Mouse (Mus musculus): ENCODE data around the gene Kif26b.

Kif26b gene

DNA sequence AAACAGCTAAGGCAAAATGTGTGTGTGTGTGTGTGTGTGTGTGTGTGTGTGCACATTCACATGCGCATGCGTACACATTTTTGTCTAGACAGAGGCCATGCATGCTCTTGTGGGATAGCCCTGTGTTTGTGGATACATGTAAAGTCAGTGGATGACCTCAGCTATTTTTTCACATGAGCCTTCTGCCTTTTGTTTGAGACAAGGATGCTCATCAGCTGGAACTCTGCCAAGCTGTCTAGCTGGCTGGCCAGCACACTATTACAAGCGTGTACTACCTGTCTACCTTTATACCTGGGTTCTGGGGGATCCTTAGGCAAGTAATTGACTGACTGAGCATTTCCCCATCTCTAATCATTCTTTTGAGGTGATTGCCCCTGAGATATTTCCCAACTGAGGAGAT is 201.3 kb downstream of the Kif26b start:
- no peak for DNase-seq

GRCm38 (mm10) chr1:178733035-178733434 is 204.1 kb downstream of the Kif26b start:
- no peak for DNase-seq

DNA sequence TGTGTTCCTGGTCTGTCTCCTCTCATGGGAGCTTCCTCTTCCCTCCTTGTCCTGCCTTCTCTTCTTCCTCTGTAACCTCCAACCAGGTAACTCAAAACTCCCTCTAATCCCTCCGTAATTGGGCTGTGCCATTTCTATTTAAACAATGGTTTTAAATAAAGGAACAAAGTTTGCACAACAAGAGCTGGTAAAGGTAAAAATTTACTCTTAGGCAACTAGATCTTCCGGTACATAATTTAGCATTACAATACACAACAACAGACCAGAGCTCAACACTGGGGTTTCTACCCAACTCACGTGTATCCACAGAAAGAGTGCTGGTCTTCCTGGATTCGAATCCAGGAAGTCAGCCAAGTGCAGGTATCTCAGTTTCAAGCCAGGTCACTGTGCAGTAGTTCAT is 205.7 kb downstream of the Kif26b start:
- no peak for DNase-seq

DNA sequence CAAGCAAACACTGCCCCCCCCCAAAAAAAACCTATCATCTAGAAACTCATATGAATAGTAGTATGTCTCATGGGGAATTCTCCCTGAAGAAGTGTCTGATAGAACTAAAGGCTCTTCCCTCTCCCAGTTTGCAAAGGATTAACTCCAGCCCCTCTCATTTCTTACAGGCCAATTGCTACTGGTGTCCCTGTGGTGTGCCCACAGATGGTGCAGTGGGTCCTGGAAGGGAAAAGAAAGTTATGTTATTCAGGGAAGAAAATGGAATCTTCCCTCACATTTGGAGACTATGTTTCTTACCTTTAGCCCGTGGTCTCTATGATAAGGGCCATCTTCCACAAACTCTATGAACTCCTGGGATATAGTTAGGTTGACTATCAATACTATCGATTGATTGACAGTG is 208.0 kb downstream of the Kif26b start:
- DNase-seq, result no peak

GRCm38 (mm10) chr1:178743820-178744219 is 214.9 kb downstream of the Kif26b start:
- DNase-seq, result no peak

DNA sequence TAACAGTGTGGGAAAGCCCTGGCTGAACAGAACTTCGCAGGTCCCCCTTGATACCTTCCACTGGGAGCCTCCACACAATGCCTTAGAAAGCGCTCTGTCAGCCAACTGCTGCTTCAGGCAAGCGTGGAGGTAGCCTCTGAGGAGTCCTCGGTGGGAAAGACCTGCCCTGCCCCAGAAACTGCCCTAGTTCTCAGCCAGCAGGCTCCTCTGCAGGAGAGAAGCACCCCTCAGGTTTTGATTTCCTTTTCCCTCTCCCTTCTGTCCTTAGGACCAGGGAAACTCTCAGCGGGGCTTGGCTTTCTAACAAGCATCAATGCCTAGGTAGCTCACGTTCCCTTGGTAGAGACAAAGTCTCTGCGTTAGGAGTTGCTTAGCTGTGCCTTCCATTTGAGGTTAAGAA is 215.6 kb downstream of the Kif26b start:
- DNase-seq, result no peak

DNA sequence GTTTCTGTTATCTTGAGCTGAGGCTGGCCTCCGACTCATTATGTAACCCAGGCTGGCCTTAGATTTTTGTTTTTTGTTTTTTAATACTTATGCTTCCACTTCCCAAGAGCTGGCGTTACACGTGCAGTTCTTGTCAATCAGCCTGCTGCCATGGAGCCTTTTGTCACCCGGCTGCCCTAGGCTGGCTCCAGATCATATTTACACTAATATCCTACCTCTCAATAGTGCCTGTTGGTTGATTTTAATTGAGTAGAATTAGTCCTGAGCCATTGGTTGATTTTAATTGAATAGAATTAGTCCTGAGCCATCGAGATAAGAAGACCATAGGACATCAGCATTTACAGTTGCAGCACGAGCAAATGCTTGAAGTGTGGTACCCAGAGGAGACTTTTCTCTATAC is 216.0 kb downstream of the Kif26b start:
- DNase-seq, result no peak

DNA sequence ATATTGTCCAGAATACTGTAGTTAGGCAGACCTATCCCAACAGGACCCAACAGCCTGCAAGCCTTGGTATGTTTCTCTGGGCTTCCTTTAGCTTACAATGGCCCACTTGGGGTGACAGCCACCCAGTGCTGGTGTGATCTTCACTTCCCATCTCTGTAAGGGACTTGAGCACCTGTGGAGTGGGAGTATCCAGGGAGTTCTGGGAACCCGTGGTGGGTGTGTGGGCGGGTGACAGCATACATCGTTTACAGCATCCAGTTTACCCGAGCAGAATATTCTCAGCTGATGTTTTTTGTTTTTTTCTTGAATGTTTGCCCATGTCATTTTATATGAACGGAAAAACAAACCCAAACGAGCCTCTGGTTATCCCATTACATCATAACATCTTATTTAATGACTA is 216.5 kb downstream of the Kif26b start:
- no peak for DNase-seq

- no peak for DNase-seq
Observed at GRCm38 (mm10) chr1:178747279-178748221, 218.6 kb downstream of the Kif26b start.

DNA sequence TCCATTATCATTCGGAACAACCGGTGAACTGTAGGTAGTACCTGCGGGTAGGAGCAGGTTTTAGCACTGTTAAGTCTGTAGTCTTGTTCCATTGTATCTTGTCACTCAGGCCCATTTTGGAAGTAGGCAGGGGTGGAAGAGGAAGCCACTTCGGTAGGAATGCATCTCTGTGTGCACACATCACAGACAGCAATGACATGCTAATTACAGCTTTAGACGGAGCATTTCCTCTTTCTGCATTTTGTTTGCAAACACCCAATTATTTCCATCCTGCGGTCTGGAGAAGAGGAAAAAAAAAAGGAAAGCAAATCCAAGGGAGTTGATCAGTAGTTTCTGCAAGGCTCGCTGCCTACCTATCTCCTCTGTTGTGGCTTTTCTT is 219.3 kb downstream of the Kif26b start:
- no peak for DNase-seq

DNA sequence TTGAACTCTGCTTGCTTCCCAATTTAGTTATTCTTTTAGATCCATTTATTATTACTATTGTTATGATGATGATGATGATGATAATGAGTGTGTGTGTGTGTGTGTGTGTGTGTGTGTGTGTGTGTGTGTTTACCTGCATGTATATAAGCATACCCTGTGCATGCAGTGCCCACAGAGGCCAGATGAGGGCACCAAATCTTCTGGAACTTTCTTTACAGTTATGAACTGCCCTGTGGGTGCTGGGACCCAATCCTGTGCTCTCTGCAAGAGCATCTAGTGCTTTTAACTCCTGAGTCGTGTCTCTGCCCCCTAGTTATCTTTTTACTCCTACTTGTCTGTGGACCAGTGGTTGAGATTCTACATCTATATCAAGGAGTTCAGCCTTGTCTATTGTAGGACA is 219.7 kb downstream of the Kif26b start:
- DNase-seq, result no peak

- DNase-seq, result no peak
Observed at GRCm38 (mm10) chr1:178749786-178750185, 220.9 kb downstream of the Kif26b start.

DNA sequence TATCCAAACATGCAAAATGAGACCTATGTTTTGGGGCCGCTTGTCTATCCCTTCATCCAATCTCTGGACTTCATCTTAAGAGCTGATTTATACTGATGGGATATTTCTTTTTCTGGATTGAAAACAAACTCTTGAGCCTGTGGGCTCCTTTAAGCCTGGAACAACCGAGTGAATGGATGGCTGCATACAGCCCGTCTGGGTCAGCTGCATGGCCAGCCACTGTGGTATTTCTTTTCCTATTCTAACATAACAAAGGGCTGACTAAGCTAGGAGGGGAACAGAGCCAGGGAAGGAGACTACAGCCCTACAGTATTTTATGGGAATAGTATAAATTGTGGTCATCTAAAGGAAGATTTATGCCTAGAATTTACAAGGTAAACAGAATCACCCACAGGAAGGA is 229.5 kb downstream of the Kif26b start:
- DNase-seq, result no peak

DNA sequence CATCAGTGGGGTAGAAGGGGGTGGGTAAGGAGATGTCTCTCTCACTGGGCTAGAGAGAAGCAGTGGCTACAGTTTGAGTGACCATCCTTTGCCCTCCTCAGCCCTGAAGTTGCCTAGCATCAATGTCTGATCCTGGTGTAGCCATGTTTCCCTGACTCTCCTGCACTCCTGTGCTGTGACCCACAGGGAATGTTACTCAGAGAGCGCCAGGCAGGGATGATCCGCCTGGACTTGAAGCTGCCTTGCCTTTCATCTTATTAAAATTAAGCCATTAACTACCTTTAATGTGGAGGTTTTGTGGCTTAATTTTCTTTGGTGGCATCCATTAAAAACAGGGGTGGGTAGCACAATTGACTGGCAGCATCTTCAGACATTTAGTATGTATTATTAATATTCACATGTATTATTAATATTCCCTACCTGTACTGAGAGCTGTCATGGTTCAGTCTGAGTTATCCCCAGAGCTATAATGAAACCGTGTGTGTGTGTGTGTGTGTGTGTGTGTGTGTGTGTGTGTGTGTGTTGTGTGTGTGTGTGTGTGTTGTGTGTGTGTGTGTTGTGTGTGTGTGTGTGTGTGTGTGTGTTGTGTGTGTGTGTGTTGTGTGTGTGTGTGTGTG is 233.3 kb downstream of the Kif26b start:
- DNase-seq, result no peak

- no peak for DNase-seq
Observed at GRCm38 (mm10) chr1:178764914-178765313, 236.0 kb downstream of the Kif26b start.

DNA sequence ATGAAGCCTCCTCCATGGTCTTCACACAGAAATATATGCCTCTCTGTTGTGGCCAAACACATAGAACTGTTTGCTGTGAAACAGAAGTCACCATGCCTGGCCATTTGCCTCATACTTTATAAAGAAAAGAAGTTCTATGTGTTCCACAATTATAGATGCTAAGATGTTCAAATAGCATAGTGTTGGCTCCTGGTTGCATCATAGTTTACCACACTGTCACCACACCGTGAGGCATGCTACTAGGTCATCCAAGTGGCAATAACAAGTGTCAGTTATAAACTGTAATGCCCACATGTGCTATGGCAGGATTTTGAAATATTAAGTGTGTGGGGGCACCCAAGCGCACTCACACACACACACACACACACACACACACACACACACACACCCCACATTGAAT is 236.7 kb downstream of the Kif26b start:
- DNase-seq, result no peak

- no peak for DNase-seq
Observed at GRCm38 (mm10) chr1:178768976-178769375, 240.1 kb downstream of the Kif26b start.

DNA sequence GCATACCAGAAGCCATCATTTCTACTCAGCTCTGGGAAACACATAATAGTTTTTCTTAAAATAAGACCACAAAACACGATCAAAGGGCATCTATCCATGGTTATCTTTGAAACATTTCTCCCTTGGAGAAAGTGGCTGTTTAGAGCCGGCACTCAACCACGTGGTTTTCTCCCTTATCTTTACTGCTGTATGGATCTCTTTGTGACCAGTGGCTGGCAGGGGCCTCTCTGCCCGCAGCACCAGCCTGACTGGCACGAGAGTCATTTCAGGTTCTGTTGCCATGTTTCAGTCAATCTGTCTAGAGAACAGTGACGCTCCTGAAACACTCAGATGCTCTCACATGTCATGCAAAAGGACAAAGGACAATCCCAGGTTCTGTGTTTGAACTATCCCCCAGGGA is 241.1 kb downstream of the Kif26b start:
- no peak for DNase-seq

DNA sequence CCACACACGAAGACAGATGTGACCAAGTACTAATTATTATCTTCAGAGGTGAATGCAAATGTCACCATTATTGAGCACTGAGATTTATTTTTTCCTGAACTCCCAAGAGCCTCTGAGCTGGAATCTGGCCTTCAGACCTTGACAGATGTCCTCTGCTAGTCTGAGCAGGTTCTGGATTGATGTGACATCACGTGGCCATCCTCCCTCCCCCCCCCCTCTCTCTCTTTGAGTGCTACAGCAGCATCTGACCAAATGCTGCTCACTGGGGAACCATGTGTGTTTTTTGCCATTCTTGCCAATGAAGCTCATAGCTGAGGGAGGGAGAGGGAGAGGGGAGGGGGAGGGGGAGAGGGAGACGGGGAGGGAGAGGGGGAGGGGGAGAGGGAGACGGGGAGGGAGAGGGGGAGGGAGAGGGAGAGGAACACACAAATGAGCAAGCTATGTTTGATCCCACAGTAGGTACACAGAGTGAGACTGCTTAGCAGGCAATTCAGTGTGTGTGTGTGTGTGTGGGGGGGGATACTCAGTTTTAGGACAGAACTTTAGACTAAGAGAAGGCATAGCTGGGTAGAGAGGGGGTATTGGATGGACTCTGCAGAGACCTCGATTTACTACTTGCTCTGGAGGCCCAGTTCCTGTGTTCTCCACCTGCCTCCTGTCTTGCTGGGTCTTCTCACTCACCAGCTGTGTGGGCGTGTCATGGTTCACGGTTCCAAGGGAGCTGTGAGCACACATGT is 241.9 kb downstream of the Kif26b start:
- DNase-seq, result no peak

DNA sequence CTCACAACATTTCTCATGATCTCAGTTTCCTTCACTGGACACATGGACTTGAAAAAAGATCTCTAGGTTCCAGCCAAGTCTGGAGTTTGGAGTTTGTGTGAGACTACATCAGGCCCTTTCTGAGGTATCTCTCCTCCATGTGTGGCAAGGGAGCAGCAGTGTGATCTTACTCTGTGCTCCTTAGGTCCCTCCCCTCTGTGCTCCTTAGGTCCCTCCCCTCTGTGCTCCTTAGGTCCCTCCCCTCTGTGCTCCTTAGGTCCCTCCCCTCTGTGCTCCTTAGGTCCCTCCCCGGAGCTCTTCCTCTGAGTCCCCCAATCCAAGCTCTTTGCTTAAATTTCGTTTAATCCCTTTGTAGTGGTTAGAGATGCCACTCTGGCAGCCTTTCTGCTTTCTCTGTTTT is 250.8 kb downstream of the Kif26b start:
- no peak for DNase-seq

DNA sequence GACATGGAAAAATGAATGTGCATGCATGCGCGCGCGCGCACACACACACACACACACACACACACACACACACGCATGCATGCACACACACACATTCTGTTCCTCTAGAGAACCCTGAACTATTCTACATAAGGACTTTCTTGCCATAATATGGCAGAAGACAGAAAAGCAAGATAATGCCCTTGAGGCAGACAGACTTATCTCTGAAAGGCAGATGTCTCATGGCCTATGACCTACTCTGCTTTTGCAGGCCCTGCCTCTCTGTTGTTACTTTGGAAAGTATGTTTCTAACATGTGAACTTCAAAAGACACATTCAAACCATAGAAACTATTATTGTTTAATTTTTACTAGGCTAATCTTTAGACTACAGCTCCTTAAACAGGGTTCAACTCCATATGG is 255.1 kb downstream of the Kif26b start:
- no peak for DNase-seq

DNA sequence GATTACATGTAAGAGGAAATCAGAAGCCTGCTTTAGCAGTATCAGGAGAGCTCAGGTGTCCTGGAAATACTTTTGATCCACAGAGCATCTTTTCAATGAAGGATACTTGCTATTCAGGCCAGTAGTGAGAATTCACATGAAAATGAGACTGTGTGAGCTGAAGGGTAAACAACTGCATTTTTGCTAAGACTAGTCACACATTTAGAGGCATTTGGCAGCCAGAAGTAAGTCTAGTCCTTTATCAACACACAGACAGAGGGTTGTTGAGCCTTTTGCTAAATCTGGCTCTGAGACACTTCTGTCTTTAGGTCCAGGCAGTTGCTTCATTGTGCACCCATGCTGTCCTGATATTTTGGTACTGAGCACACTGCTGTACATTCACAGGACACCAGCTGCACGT is 262.3 kb downstream of the Kif26b start:
- DNase-seq, result no peak

GRCm38 (mm10) chr1:178792726-178793125 is 263.8 kb downstream of the Kif26b start:
- DNase-seq, result no peak

DNA sequence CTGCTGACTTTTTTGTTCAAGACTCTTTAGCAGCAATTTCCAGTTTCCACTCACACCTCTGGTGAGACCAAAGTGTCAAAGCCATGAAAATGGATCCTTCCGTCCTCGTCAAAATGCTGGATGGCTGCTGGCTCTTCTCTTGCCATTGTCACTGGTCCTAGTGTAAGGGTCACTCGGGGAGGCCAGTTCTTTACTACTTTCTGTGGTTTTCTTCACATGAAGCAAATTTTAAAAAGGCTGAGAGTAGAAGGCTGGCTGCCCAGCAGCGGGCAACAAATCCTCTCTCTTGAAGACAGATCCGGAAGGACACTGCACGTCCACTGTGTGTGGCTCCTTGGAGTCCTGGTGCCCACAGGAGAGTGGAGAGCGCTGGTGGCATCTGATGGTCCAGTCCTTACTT is 265.9 kb downstream of the Kif26b start:
- DNase-seq, result no peak
